Mouse (Mus musculus) urinary bladder, postnatal 10 days (tissue): ENCODE measurements around the gene Zfand6.

ENCODE experiments used
- DNase-seq: peaks from one replicate; pipeline ENCODE4 v3.0.0; 2022; ENCODE audit warnings: low spot score

The Zfand6 gene

GRCm38 (mm10) chr7:84594087-84594916, 95.5 kb downstream of the Zfand6 start:
- DNase-seq: no peak

GRCm38 (mm10) chr7:84591347-84591746, 98.4 kb downstream of the Zfand6 start:
- DNase-seq: no peak

GRCm38 (mm10) chr7:84590622-84591021, 99.1 kb downstream of the Zfand6 start:
- no peak for DNase-seq

GRCm38 (mm10) chr7:84587101-84587783, 102.5 kb downstream of the Zfand6 start:
- no peak for DNase-seq

GRCm38 (mm10) chr7:84586360-84587100, 103.2 kb downstream of the Zfand6 start:
- DNase-seq: no peak

GRCm38 (mm10) chr7:84585086-84585485, 104.7 kb downstream of the Zfand6 start:
- no peak for DNase-seq

- DNase-seq: no peak
These were observed 110.0 kb downstream of the Zfand6 start for GRCm38 (mm10) chr7:84579769-84580168.

- DNase-seq: no peak
These were observed 110.9 kb downstream of the Zfand6 start for GRCm38 (mm10) chr7:84578841-84579240.

- no peak for DNase-seq
These were observed 112.7 kb downstream of the Zfand6 start for GRCm38 (mm10) chr7:84577034-84577433.

- DNase-seq: no peak
These were observed 123.6 kb downstream of the Zfand6 start for GRCm38 (mm10) chr7:84566200-84566599.

GRCm38 (mm10) chr7:84564236-84564635, 125.5 kb downstream of the Zfand6 start:
- no peak for DNase-seq
